Mouse (Mus musculus) G1E (cell line): ENCODE measurements around the gene Ascl2. TPM values are rescaled to one million over a fixed set of nuclear protein-coding genes. Genes with fewer than 3 reads are reported as not detected.
A peak's percentile ranks its signal among the peaks of the same experiment; 100 is the strongest.

Experiments
- ATAC-seq: 2 replicates; pipeline ENCODE4 v1.8.0; 2016; ENCODE audit warnings: mild to moderate bottlenecking; ENCODE audit not compliant: insufficient number of reproducible peaks, poor library complexity, low FRiP score, severe bottlenecking; ENCODE audit errors: extremely low read depth
- DNase-seq: peaks from one replicate; pipeline ENCODE4 v3.0.0; 2012; ENCODE audit warnings: low spot score
- H3K27me3 ChIP-seq: 2 replicates; pipeline ENCODE4 v1.6.1; 2012; ENCODE audit warnings: mild to moderate bottlenecking, low read length, inconsistent platforms; ENCODE audit not compliant: insufficient read depth
- H3K36me3 ChIP-seq: replicated peaks from 2 replicates; pipeline ENCODE3; 2012; ENCODE audit warnings: mild to moderate bottlenecking, inconsistent platforms
- H3K4me1 ChIP-seq: 2 replicates; pipeline ENCODE4 v1.6.1; 2012; ENCODE audit warnings: low read depth, low read length, inconsistent platforms, mixed read lengths; ENCODE audit not compliant: insufficient read depth
- H3K4me3 ChIP-seq: 2 replicates; pipeline ENCODE4 v1.5.1; 2012; ENCODE audit warnings: low read depth, mild to moderate bottlenecking, inconsistent platforms, low read length, moderate library complexity, mixed read lengths
- H3K9me3 ChIP-seq: replicated peaks from 2 replicates; pipeline ENCODE4 v1.6.1; 2012; ENCODE audit warnings: inconsistent platforms
- CTCF ChIP-seq: IDR thresholded peaks from 2 replicates; pipeline ENCODE4 v1.5.1; 2012; ENCODE audit warnings: low read depth, low read length, inconsistent platforms, mixed read lengths
- GATA1 ChIP-seq: IDR thresholded peaks from 2 replicates; pipeline ENCODE4 v1.6.1; 2012; ENCODE audit warnings: borderline replicate concordance, low read length, inconsistent platforms, mixed read lengths
- GATA2 ChIP-seq: IDR thresholded peaks from 2 replicates; pipeline ENCODE4 v1.6.1; 2012; ENCODE audit warnings: low read depth, low read length, inconsistent platforms, borderline replicate concordance
- POLR2AphosphoS5 ChIP-seq: IDR thresholded peaks from 2 replicates; pipeline ENCODE4 v1.6.1; 2012; ENCODE audit warnings: low read depth, low read length, inconsistent platforms; ENCODE audit not compliant: insufficient replicate concordance
- TAL1 ChIP-seq: conservative IDR thresholded peaks from 2 replicates; pipeline ENCODE4 v1.6.1; 2012; ENCODE audit warnings: low read depth, low read length, inconsistent platforms, mixed read lengths
- polyA plus RNA-seq: library from polyadenylated mRNA; stranded (reverse); fragments of >175 nt; gene quantifications from 2 replicates; pipeline ENCODE4 v1.2.3, GENCODE M21; 2012
- total RNA-seq, 2 experiments: library from RNA; stranded (forward) in 1 of 2; stranded (reverse) in 1 of 2; fragments of 200-1000 nt in 1 of 2; fragments of >200 nt in 1 of 2; fragmentation: Nextera tagmentation in 1 of 2; gene quantifications; 2 replicates each; pipeline ENCODE4 v1.2.3; 2014 to 2017

Ascl2 gene
- total and polyA plus RNA-seq, 3 experiments, result not detected

DNA sequence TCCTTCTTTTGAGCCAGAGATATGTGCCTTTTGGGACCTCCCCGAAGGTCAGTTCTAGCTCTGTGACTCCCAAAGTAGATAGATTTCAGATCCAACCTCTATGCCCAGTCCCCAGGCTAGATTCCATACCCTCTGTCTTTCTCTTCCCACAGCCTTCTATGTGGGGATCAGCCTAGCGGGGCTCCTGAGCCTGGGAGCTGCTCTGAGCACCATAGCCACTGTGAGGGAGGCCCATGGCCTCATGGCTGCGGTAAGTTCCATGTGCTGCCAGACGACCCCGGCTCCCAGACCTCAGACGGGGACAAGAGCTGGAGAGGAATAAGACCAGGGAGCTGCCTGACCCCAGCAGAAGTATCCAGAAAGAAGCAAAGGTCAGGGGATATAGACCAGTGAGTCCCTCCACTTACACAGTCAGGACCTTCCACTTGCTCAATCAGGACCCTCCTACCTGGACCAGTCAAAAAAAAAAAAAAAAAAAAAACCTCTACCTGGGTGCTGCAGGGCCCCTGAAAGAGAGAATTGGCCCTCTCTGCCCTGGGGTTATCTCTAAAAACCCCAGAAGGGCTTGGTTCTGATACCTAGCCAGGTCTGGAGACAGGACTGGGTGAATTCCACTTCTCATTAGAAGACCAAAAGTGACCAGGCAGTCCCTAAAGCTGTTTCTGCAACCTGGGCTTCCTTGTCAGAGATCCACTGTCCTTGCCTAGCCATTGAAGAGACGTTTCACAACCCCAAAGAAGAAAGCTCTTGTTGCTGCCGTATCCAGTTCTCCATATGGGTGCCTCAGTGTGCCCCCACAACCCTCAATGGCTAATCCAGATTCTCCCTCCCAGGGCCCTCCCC is 37.9 kb upstream of the Ascl2 start:
- DNase-seq (no peak), ATAC-seq (no peak)
- H3K27me3 ChIP-seq, result no peaks in the 10 kb centered on the region
- peaks cover 95% of the 10 kb centered on the region for H3K4me1 ChIP-seq
- peak overlapping the region; percentile 80 for H3K4me3 ChIP-seq
- no peaks in the 10 kb centered on the region for H3K9me3 ChIP-seq
- TF ChIP-seq TAL1 (no peak), GATA1 (no peak), GATA2 (no peak), CTCF (no peak), POLR2AphosphoS5 (no peak)
- H3K36me3 ChIP-seq, result peaks cover 62% of the 10 kb centered on the region

DNA sequence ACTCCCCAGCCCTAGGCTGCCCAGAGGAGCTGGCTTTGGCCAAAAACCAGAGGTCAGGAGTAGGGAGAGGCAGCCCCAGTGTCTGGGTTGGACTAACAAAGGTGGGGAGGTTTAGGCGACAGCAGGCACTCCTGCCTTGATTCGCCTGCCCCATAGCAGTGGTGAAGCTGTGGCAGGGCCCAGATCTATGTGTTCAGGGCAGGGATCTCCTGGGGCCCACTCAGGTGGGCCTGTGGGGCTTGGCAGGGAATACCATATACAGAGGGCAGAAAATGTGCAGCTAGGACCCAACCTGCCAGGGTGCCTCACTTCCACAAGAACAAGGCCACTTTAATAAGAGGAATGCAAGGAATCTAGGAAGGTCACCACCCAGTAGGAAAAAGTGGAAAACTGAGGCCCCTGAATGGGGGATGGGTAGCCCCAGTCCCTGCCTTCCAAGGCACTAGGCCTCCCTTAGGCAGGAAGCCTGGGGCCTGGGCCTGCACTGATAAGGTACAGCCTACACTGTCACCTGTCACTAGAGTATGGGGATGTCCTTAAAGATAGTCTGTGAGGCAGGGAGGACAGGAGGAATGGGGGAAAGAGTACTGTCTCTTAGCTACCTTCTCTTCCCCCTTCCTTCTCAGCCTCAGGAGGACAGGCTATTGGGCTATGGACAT is 37.2 kb upstream of the Ascl2 start:
- no peaks in the 10 kb centered on the region for H3K9me3 ChIP-seq
- ATAC-seq (peak; percentile 11), DNase-seq (peak; percentile 74)
- peak overlapping the region; percentile 80 for H3K4me3 ChIP-seq
- H3K4me1 ChIP-seq, result peaks cover 88% of the 10 kb centered on the region
- H3K27me3 ChIP-seq, result no peaks in the 10 kb centered on the region
- TF ChIP-seq POLR2AphosphoS5 (no peak), TAL1 (peak; percentile 79)
- H3K36me3 ChIP-seq, result peaks cover 55% of the 10 kb centered on the region

DNA sequence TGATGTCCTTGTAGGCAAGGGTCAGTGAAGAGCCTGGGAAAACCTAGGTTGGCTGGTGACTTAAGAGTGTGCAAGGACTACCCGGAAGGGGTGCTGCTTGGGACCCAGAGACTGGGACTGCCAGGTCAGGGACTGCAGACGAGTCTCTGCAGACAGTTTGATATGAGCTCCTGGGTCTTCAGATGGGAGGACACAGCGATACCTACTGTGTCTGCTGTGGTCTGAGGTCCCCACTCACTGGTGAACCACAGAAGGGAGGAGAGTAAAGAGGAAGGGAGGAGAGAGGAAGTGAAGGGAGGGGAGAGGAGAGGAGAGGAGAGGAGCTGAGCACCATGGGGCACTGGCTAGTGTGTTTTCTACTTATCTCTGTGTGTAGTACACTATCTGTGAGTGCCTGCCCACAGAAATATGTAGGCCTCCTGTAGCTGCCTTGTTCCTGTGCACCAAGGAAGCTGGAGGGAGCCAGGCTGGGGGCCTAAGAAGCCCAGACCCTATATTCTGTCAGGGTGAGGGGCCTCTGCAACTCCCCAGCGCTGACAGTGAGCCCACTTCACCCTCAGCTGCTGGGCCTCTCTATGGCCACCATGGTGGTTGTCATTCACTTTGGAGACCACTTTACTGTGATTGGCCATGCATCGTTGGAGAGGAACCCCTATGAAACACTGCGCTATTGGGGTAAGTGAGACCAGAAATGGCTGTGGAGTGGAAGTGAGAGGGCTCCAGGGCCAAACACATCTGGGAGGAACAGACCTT is 36.5 kb upstream of the Ascl2 start:
- H3K4me3 ChIP-seq, result peak overlapping the region; percentile 80
- no peaks in the 10 kb centered on the region for H3K27me3 ChIP-seq
- H3K4me1 ChIP-seq, result peaks cover 81% of the 10 kb centered on the region
- ATAC-seq (peak; percentile 47), DNase-seq (peak; percentile 43)
- H3K9me3 ChIP-seq, result no peaks in the 10 kb centered on the region
- no peak for TF ChIP-seq POLR2AphosphoS5
- no peak for TF ChIP-seq TAL1
- no peak for TF ChIP-seq GATA1
- no peak for TF ChIP-seq CTCF
- TF ChIP-seq GATA2, result no peak
- H3K36me3 ChIP-seq, result peaks cover 48% of the 10 kb centered on the region

DNA sequence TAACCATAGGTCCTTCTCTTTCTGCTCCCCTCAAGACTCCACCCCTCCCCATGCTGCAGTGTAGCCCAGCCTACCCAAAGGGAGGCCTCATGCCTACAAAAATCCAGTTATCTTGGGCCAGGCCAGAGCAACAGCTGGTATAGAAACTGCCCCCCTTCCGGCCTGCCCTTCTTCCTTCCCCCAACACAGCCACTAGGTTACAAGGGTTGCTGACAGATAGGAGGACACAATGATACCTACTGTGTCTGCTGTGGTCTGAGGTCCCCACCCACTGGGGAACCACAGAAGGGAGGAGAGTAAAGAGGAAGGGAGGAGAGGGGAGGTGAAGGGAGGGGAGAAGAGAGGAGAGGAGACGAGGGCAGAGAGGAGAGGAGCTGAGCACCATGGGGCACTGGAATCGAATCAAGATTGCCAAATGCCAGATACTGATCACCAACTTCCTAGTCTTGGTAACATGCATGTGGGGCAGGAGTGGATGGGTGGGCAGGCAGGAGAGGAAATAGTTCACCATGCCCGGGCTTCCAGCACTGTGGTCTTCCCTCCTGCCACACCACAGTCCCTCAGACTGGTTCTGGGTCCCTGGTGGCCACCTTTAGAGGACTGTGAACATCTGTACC is 35.8 kb upstream of the Ascl2 start, which contains the start of gene Tspan32:
Gene Tspan32 (plus strand): TSS at position 320 of the 617 bp plus-strand sequence.
- H3K27me3 ChIP-seq, result no peaks in the 10 kb centered on the region
- peak; percentile 84 for DNase-seq
- peak within 1 kb of the TSS; percentile 80 for H3K4me3 ChIP-seq
- no peak for TF ChIP-seq GATA2
- TF ChIP-seq CTCF, result no peak
- TF ChIP-seq GATA1, result no peak
- TF ChIP-seq TAL1, result no peak; the same call in 1 of the 2 replicates
- H3K4me1 ChIP-seq, result peaks cover 74% of the 10 kb centered on the region
- peaks cover 41% of the 10 kb centered on the region for H3K36me3 ChIP-seq
- no peaks in the 10 kb centered on the region for H3K9me3 ChIP-seq
- ATAC-seq, result peak; percentile 72

DNA sequence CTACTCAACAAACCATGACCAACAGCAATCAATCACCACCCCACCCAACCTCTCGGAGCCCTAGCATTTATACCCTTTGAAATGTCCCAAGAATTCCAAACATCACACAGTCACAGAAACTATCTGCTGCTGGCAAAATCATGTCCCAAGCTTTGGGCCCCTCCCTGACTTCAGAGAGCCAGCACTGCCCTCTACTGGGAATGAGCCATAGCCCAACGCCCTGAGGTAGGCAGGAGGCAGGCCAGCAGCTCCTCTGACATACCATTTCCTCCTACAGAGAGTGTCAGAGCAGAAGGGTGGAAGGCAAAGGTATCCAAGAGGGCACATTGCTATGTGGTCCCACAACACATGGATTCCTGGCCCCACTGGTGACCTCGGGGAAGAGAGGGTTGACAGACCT is 33.6 kb upstream of the Ascl2 start:
- TF ChIP-seq CTCF, result no peak
- TF ChIP-seq POLR2AphosphoS5, result no peak
- TF ChIP-seq TAL1, result no peak
- TF ChIP-seq GATA1, result no peak
- no peak for TF ChIP-seq GATA2
- H3K4me3 ChIP-seq, result no peak overlapping the region
- no peaks in the 10 kb centered on the region for H3K9me3 ChIP-seq
- no peak for ATAC-seq
- peak; percentile 46 for DNase-seq
- no peaks in the 10 kb centered on the region for H3K27me3 ChIP-seq
- H3K36me3 ChIP-seq, result peaks cover 20% of the 10 kb centered on the region
- peaks cover 55% of the 10 kb centered on the region for H3K4me1 ChIP-seq

DNA sequence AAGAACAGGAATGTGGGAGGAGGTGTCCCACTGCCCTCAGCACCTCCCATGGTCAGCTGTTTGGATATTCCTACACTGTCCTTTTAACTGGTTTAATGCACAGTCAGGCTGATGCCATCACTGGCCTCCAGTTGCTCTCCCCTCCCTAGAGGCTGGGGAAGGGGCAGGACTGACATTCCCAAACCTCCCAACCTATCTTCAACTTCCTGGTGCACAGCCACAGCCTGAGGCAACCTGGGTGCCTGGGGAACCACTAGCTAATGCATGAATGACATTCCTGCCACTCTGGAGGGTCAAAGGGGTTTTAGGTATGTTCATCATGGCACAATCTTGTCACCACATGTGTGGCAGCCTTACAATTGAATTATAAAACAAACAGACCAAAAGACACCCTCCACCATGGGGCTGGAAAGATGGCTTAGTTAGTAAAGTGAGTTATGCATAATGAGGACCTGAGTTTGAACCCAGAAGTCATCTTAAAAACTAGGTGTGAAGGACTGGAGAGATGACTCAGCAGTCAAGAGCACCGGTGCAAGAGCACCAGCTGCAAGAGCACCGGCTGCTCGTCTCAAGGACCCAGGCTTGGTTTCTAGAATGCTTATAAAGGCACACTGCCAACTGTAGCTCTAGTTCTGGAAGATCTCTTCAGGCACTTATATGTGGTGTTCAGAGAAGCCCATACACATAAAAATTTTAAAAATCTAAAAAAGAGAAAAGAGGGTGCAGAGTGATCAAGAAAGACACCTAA is 28.5 kb upstream of the Ascl2 start:
- TF ChIP-seq TAL1, result no peak
- TF ChIP-seq GATA1, result no peak
- no peak for TF ChIP-seq CTCF
- TF ChIP-seq GATA2, result no peak
- no peak for TF ChIP-seq POLR2AphosphoS5
- Histone ChIP-seq H3K27me3 (no peaks in the 10 kb centered on the region), H3K4me3 (no peak overlapping the region), H3K9me3 (no peaks in the 10 kb centered on the region), H3K36me3 (no peaks in the 10 kb centered on the region), H3K4me1 (peaks cover 22% of the 10 kb centered on the region)
- ATAC-seq (no peak), DNase-seq (no peak)
